Mouse (Mus musculus) heart, adult 2 months (tissue): ENCODE results near the gene Dgcr2. TPM values are rescaled to one million over a fixed set of nuclear protein-coding genes. Genes with fewer than 3 reads are reported as not detected.
A peak's percentile ranks its signal among the peaks of the same experiment; 100 is the strongest.

ENCODE experiments used
- DNase-seq, 2 experiments: peaks; one replicate each; pipeline ENCODE4 v3.0.0; 2021
- H3K27ac ChIP-seq: fragments of 200-600 bp; 2 replicates; pipeline ENCODE4 v1.8.1; 2022
- H3K27me3 ChIP-seq: fragments of 200-500 bp; 2 replicates; pipeline ENCODE4 v1.6.1; 2012; ENCODE audit warnings: mild to moderate bottlenecking, low read length, inconsistent platforms, mixed read lengths; ENCODE audit not compliant: control insufficient read depth, insufficient read depth
- H3K36me3 ChIP-seq: fragments of 200-500 bp; 2 replicates; pipeline ENCODE4 v1.6.1; 2012; ENCODE audit warnings: low read length, inconsistent platforms; ENCODE audit not compliant: control insufficient read depth, insufficient read depth
- H3K4me1 ChIP-seq: fragments of 200-500 bp; 2 replicates; pipeline ENCODE4 v1.6.1; 2011; ENCODE audit warnings: low read length; ENCODE audit not compliant: control insufficient read depth, insufficient read depth
- H3K4me3 ChIP-seq: fragments of 200-600 bp; 2 replicates; pipeline ENCODE4 v1.8.1; 2022
- H3K79me2 ChIP-seq: fragments of 200-500 bp; replicated peaks from 2 replicates; pipeline ENCODE4 v1.6.1; 2012; ENCODE audit warnings: mild to moderate bottlenecking, inconsistent platforms, low read length, moderate library complexity, mixed read lengths; ENCODE audit not compliant: control insufficient read depth, insufficient read depth
- H3K9ac ChIP-seq: fragments of 200-500 bp; 2 replicates; pipeline ENCODE4 v1.6.1; 2012; ENCODE audit warnings: low read depth, mild to moderate bottlenecking, control low read depth, inconsistent platforms, low read length, mixed read lengths
- CTCF ChIP-seq: fragments of 200-600 bp; IDR thresholded peaks from 2 replicates; pipeline ENCODE4 v1.8.1; 2022; ENCODE audit warnings: antibody characterized with exemption, mild to moderate bottlenecking, moderate library complexity
- EP300 ChIP-seq: fragments of 200-500 bp; IDR thresholded peaks from 2 replicates; pipeline ENCODE4 v1.6.1; 2011; ENCODE audit warnings: low read depth, low read length, control low read depth; ENCODE audit not compliant: insufficient read depth
- POLR2A ChIP-seq: fragments of 200-500 bp; IDR thresholded peaks from 2 replicates; pipeline ENCODE4 v1.6.1; 2011; ENCODE audit warnings: mild to moderate bottlenecking, low read depth, low read length, control low read depth; ENCODE audit not compliant: insufficient read depth
- WGBS: fragments of 180-500 bp; shearing (Covaris S2); methylation state at CpG from one replicate; pipeline ENCODE4 v1.1.7; 2018; 5-methylcytosine and 5-hydroxymethylcytosine counted together
- intact Hi-C: fragments of 180-260 bp; cut with DNase I; formaldehyde crosslinking; loops from one replicate; pipeline ENCODE4 v1.15.1; 2025
- polyA plus RNA-seq: library from polyadenylated mRNA; depleted of rRNA; stranded (reverse); fragments of >200 nt; gene quantifications from 2 replicates; pipeline ENCODE4 v1.2.3, GENCODE M21; 2012
- total RNA-seq, 2 experiments: library from RNA; stranded (reverse); gene quantifications; 2 replicates each; pipeline ENCODE4 v1.2.3; 2021

The Dgcr2 gene
- total and polyA plus RNA-seq, 3 experiments = 46.5 to 64.3 (median 55.7) TPM

GRCm38 (mm10) chr16:17865770-17866169 is 32.6 kb downstream of the Dgcr2 start:
- intact Hi-C loops = no loop called here
- Histone ChIP-seq H3K27me3 (no peaks in the 10 kb centered on the region), H3K9ac (no peak overlapping the region), H3K4me3 (no peak overlapping the region), H3K4me1 (no peaks in the 10 kb centered on the region), H3K27ac (no peak overlapping the region), H3K79me2 (peaks cover 7% of the 10 kb centered on the region), H3K36me3 (no peaks in the 10 kb centered on the region)
- TF ChIP-seq CTCF (no peak), EP300 (no peak), POLR2A (no peak)
- 62% methylated on average over 6 of the region's 6 CpGs for WGBS
- no peak for DNase-seq

- TF ChIP-seq CTCF = no peak
- no peak for TF ChIP-seq EP300
- no peak for TF ChIP-seq POLR2A
- DNase-seq = no peak
- Histone ChIP-seq H3K27me3 (no peaks in the 10 kb centered on the region), H3K79me2 (peaks cover 7% of the 10 kb centered on the region), H3K27ac (no peak overlapping the region), H3K4me1 (no peaks in the 10 kb centered on the region), H3K36me3 (no peaks in the 10 kb centered on the region), H3K9ac (no peak overlapping the region), H3K4me3 (no peak overlapping the region)
- intact Hi-C loops = no loop called here
- 71% methylated on average over 2 of the region's 2 CpGs for WGBS
Observed at GRCm38 (mm10) chr16:17865293-17865692, 33.1 kb downstream of the Dgcr2 start.

- no peak for DNase-seq
- Histone ChIP-seq H3K36me3 (no peaks in the 10 kb centered on the region), H3K27ac (no peak overlapping the region), H3K4me3 (no peak overlapping the region), H3K4me1 (no peaks in the 10 kb centered on the region), H3K27me3 (no peaks in the 10 kb centered on the region), H3K79me2 (peaks cover 1% of the 10 kb centered on the region; the same call in 1 of the 2 replicates), H3K9ac (no peak overlapping the region)
- intact Hi-C loops = no loop called here
- TF ChIP-seq EP300 = no peak
- peak; percentile 61 for TF ChIP-seq CTCF
Observed at GRCm38 (mm10) chr16:17858592-17858991, 39.8 kb downstream of the Dgcr2 start.

- Histone ChIP-seq H3K4me1 (no peaks in the 10 kb centered on the region), H3K27me3 (no peaks in the 10 kb centered on the region), H3K4me3 (no peak overlapping the region), H3K79me2 (peaks cover 1% of the 10 kb centered on the region; the same call in 1 of the 2 replicates), H3K9ac (no peak overlapping the region), H3K27ac (no peak overlapping the region), H3K36me3 (no peaks in the 10 kb centered on the region)
- no peak for TF ChIP-seq POLR2A
- intact Hi-C loops = no loop called here
- no peak for DNase-seq
- WGBS = 91% methylated on average over 7 of the region's 7 CpGs
Observed at GRCm38 (mm10) chr16:17857157-17857556, 41.2 kb downstream of the Dgcr2 start.

DNA sequence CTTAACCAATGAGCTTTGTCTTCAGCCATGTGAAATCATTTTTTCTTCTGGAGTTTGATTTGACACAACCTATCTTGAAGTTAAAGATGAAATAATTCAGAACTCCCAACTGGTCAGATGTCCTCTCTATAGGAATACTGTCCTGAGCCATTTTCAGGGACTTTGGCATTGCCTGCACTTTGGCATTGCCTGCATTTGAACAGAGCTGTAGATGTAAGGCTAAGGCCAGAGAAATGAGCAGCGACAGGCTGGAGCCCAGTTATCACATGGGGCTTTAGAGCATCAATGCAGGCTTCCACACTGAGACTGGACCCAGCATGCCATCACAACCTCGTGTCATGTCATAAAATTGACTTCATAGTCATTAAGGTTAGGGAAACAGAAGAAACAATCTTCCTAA is 45.1 kb downstream of the Dgcr2 start:
- H3K79me2 ChIP-seq = no peaks in the 10 kb centered on the region
- intact Hi-C loops = no loop called here
- no peaks in the 10 kb centered on the region for H3K36me3 ChIP-seq
- TF ChIP-seq POLR2A = no peak
- TF ChIP-seq EP300 = no peak
- no peak for TF ChIP-seq CTCF
- DNase-seq = no peak
- no peak overlapping the region for H3K9ac ChIP-seq
- no peak overlapping the region for H3K27ac ChIP-seq
- H3K4me3 ChIP-seq = no peak overlapping the region
- WGBS = 88% methylated on average over 2 of the region's 2 CpGs
- no peaks in the 10 kb centered on the region for H3K4me1 ChIP-seq
- H3K27me3 ChIP-seq = no peaks in the 10 kb centered on the region

- Histone ChIP-seq H3K4me3 (no peak overlapping the region), H3K27ac (no peak overlapping the region), H3K27me3 (no peaks in the 10 kb centered on the region), H3K79me2 (no peaks in the 10 kb centered on the region), H3K36me3 (no peaks in the 10 kb centered on the region), H3K9ac (no peak overlapping the region), H3K4me1 (no peaks in the 10 kb centered on the region)
- intact Hi-C loops = no loop called here
- 95% methylated on average over 1 of the region's 1 CpGs for WGBS
- TF ChIP-seq CTCF (no peak), EP300 (no peak), POLR2A (no peak)
- no peak for DNase-seq
Observed at GRCm38 (mm10) chr16:17851860-17852259, 46.5 kb downstream of the Dgcr2 start.

DNA sequence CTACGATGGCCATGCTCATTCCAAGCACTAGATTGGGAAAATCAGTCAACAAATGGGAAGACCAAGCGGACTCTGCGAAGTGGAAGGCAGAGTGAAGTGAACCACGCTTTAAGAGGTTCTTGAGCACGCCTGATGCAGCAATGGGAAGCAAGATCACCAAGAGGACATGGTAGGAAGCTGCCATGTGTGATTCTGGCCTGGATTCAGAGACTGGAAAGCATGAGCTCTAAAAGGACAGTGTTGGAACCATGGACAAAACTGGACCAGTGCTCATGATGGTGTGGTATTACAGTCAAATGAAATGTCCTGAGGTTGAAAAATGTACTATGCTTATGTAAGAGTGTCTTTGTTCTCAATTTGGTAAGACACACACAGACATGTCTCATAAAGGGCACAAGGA is 47.0 kb downstream of the Dgcr2 start:
- TF ChIP-seq EP300 (no peak), POLR2A (no peak), CTCF (no peak)
- no peaks in the 10 kb centered on the region for H3K79me2 ChIP-seq
- no peaks in the 10 kb centered on the region for H3K36me3 ChIP-seq
- H3K9ac ChIP-seq = no peak overlapping the region
- H3K27me3 ChIP-seq = no peaks in the 10 kb centered on the region
- H3K4me1 ChIP-seq = no peaks in the 10 kb centered on the region
- DNase-seq = no peak
- H3K4me3 ChIP-seq = no peak overlapping the region
- 98% methylated on average over 5 of the region's 5 CpGs for WGBS
- no peak overlapping the region for H3K27ac ChIP-seq
- intact Hi-C loops = no loop called here
